Mouse (Mus musculus) small intestine, adult 2 months (tissue): Measurements from ENCODE around the gene Abi3. TPM values are rescaled to one million over a fixed set of nuclear protein-coding genes. Genes with fewer than 3 reads are reported as not detected.

ENCODE experiments used
- H3K27ac ChIP-seq: fragments of 200-500 bp; 2 replicates; pipeline ENCODE4 v1.5.1; 2012; ENCODE audit warnings: low read depth, low read length, control low read depth, inconsistent platforms; ENCODE audit not compliant: insufficient read depth
- H3K27me3 ChIP-seq: fragments of 200-500 bp; 2 replicates; pipeline ENCODE4 v1.6.1; 2012; ENCODE audit warnings: mild to moderate bottlenecking, moderate library complexity, low read length, inconsistent platforms; ENCODE audit not compliant: control insufficient read depth, insufficient read depth
- H3K36me3 ChIP-seq: fragments of 200-500 bp; 2 replicates; pipeline ENCODE4 v1.6.1; 2012; ENCODE audit warnings: mild to moderate bottlenecking, low read length, control low read depth, inconsistent platforms; ENCODE audit not compliant: control insufficient read depth, insufficient read depth
- H3K4me1 ChIP-seq: fragments of 200-500 bp; 2 replicates; pipeline ENCODE4 v1.6.1; 2012; ENCODE audit warnings: low read length, inconsistent platforms, mixed read lengths; ENCODE audit not compliant: control insufficient read depth, insufficient read depth, insufficient read length
- H3K4me3 ChIP-seq: fragments of 200-500 bp; 2 replicates; pipeline ENCODE4 v1.5.1; 2012; ENCODE audit warnings: low read depth, mild to moderate bottlenecking, control low read depth, inconsistent platforms, low read length, moderate library complexity
- CTCF ChIP-seq: fragments of 200-500 bp; IDR thresholded peaks from 2 replicates; pipeline ENCODE4 v1.5.1; 2012; ENCODE audit warnings: low read depth, mild to moderate bottlenecking, control low read depth, inconsistent platforms, low read length, moderate library complexity, mixed read lengths; ENCODE audit not compliant: insufficient replicate concordance, insufficient read length; ENCODE audit errors: extremely low read depth
- POLR2A ChIP-seq: fragments of 200-500 bp; IDR thresholded peaks from 2 replicates; pipeline ENCODE4 v1.6.1; 2012; ENCODE audit warnings: low read depth, mild to moderate bottlenecking, control low read depth, inconsistent platforms, low read length, moderate library complexity
- WGBS: fragments of 180-500 bp; shearing (Covaris S2); methylation state at CpG from one replicate; pipeline ENCODE4 v1.1.7; 2018; 5-methylcytosine and 5-hydroxymethylcytosine counted together
- polyA plus RNA-seq: library from polyadenylated mRNA; depleted of rRNA; stranded (reverse); fragments of >200 nt; gene quantifications from 2 replicates; pipeline ENCODE4 v1.2.3, GENCODE M21; 2012

Gene Abi3
- polyA plus RNA-seq, 1 experiment, result 73.5 TPM

DNA sequence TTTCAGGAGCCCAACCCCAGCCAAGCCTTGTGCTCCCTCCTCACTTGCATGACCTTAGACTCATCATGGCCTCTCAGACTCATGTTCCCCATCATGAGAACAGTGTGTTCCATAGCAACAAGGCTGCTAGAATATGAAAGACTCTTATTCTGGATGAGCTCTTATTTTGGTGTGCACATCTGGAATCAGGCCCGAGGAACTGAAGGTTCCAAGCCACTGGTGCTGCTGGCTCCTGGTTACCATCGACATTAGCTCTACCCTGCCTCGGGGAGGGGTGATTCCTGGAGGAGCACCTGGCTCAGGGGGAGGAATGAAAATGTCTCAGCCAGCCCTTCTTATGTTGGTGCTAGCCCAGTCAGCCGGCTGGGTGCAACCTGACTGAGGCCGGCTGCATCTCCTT is 27.4 kb downstream of the Abi3 start:
- TF ChIP-seq POLR2A (no peak), CTCF (no peak)
- Histone ChIP-seq H3K36me3 (no peaks in the 10 kb centered on the region), H3K27me3 (no peaks in the 10 kb centered on the region), H3K4me1 (peaks cover 7% of the 10 kb centered on the region; the same call in 1 of the 2 replicates), H3K27ac (no peak overlapping the region), H3K4me3 (no peak overlapping the region)
- WGBS, result 76% methylated on average over 5 of the region's 5 CpGs

DNA sequence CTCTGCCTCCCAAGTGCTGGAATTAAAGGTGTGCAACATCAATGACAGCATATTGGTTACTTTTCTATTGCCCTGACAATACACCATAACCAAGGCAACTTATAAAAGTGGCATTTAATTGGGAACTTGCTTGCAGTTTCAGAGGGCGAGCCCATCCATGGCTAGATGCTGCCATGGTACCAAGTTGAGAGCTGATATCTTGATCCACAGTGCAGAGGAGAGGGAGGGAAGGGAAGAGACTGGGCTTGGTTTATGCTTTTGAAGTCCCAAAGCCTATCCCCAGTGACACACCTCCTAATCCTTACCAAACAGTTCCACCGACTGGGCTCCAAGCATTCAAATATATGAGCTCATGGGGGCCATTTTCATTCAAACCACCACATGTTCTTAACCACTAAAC is 28.2 kb downstream of the Abi3 start:
- 92% methylated on average over 2 of the region's 2 CpGs for WGBS
- H3K36me3 ChIP-seq, result no peaks in the 10 kb centered on the region
- H3K27me3 ChIP-seq, result no peaks in the 10 kb centered on the region
- peaks cover 2% of the 10 kb centered on the region; the same call in 1 of the 2 replicates for H3K4me1 ChIP-seq
- TF ChIP-seq POLR2A, result no peak
- TF ChIP-seq CTCF, result no peak
- H3K4me3 ChIP-seq, result no peak overlapping the region
- no peak overlapping the region for H3K27ac ChIP-seq

DNA sequence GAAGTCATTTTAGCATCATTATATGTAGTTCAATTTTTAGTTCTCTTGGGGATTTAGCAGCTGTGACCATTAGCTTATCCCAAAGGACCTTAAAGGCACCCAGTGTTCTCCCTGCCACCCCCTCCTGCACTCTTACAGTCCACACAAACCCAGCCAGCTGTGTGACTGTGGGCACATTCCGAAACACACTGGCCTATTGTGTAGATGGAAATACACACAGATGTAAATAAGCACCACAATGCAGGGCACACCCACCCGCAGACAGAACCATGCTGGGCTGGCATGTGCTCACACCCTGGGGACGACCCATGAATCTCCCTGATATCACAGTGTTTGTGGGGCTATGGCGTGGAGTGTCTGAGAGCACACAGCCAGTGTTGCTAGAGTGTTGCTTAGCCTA is 30.1 kb downstream of the Abi3 start:
- H3K27me3 ChIP-seq, result no peaks in the 10 kb centered on the region
- no peaks in the 10 kb centered on the region for H3K36me3 ChIP-seq
- H3K4me3 ChIP-seq, result no peak overlapping the region
- peaks cover 7% of the 10 kb centered on the region; the same call in 1 of the 2 replicates for H3K4me1 ChIP-seq
- 85% methylated on average over 4 of the region's 4 CpGs for WGBS
- TF ChIP-seq CTCF (no peak), POLR2A (no peak)
- no peak overlapping the region for H3K27ac ChIP-seq

DNA sequence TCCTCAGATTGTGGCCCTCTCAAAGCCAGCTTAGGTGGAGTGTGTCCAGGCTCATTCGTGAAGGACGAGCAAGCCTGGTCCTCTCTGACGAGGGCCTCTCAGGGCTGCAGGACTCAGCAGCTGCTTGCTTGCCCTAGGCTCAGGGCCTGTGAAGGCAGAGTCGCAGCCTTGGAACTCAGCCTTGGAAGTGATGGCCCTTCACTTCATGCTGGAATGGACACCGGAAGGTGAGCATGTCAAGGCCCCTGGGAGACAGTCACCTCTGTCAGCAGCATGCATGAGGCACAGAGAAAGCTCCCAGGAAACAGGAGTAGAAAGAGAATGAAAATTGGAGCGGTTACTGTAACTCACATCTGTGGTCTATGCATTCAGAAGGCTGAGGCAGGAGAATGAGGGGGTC is 30.5 kb downstream of the Abi3 start:
- TF ChIP-seq POLR2A (no peak), CTCF (no peak)
- H3K27ac ChIP-seq, result no peak overlapping the region
- H3K4me1 ChIP-seq, result peaks cover 7% of the 10 kb centered on the region; the same call in 1 of the 2 replicates
- WGBS, result 92% methylated on average over 6 of the region's 6 CpGs
- no peak overlapping the region for H3K4me3 ChIP-seq
- H3K27me3 ChIP-seq, result no peaks in the 10 kb centered on the region
- H3K36me3 ChIP-seq, result no peaks in the 10 kb centered on the region

DNA sequence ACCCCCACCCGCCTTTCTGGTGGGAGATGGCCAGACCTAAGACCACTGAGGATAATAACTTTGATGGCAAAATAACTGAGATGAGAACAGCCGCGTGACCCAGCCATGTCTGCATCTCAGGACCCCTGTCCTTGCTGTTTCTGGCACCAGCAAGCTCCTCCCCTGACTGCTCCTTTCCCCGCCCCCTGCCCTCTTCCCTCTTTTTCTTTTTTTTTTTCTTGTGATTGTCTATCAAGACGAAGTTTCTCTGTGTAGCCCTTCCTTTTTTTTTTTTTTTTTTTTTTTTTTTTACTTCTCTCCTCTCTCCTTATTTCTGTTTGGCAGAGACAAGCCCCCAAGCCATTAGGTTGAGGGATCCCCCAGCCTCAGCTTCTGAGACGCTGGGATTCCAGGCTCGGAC is 31.4 kb downstream of the Abi3 start:
- Histone ChIP-seq H3K4me3 (no peak overlapping the region), H3K27ac (no peak overlapping the region), H3K4me1 (peaks cover 7% of the 10 kb centered on the region; the same call in 1 of the 2 replicates), H3K36me3 (no peaks in the 10 kb centered on the region), H3K27me3 (no peaks in the 10 kb centered on the region)
- 73% methylated on average over 7 of the region's 7 CpGs for WGBS
- no peak for TF ChIP-seq CTCF
- TF ChIP-seq POLR2A, result no peak

DNA sequence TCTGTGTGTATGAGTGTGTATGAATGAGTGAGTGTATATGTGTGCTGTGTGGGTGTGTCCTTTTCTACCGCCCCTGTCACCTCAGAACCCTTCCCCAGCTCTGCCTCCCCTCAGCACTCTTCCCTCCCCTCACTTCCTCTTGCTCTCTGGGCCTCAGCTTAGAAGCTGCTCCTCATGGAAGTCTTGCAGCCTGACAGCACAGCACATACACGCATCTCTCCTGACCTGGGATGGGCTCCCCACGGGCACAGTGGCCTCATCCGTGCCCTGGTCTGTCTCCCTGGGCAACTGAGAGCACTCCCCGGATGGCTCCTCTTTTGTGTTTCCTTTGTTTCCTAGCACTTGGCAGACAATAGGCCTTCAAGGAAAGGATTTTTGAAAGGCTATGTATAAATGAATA is 32.7 kb downstream of the Abi3 start:
- no peak for TF ChIP-seq POLR2A
- no peak for TF ChIP-seq CTCF
- Histone ChIP-seq H3K4me3 (no peak overlapping the region), H3K27me3 (no peaks in the 10 kb centered on the region), H3K36me3 (no peaks in the 10 kb centered on the region), H3K27ac (no peak overlapping the region), H3K4me1 (peaks cover 20% of the 10 kb centered on the region; the same call in 1 of the 2 replicates)
- 80% methylated on average over 5 of the region's 5 CpGs for WGBS

DNA sequence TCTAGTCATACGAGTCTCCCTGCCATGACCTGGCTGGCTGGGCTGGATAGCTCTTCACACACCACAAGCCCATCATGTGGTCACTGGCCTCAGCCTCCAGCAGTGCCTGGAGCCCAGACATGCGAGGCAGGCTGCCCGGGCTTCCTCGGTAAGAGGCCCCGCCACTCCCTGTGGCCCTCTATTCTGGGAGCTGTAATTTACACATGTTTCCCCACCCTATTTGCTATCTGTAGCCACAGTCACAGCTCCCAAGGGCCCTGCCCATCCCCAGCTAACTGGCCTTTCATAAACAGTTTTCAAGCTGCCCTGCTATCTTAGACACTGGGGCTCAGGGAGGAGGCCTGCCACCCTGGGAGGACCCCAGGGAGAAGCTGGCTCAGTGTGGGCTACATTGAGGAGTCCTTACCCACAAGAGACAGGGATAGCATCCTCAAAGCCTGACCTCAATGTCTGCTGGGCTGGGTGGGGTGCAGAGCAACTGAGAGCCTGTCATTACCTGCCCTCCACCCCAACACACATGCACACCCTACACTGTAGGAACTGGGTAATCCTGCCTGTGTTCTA is 33.7 kb downstream of the Abi3 start:
- Histone ChIP-seq H3K4me1 (peaks cover 22% of the 10 kb centered on the region; the same call in 1 of the 2 replicates), H3K27me3 (no peaks in the 10 kb centered on the region), H3K4me3 (no peak overlapping the region), H3K27ac (no peak overlapping the region), H3K36me3 (no peaks in the 10 kb centered on the region)
- WGBS, result 36% methylated on average over 5 of the region's 5 CpGs
- TF ChIP-seq CTCF (no peak), POLR2A (no peak)
